Mouse (Mus musculus): Measurements from ENCODE around the gene Olfr1352. TPM values are rescaled to one million over a fixed set of nuclear protein-coding genes. Genes with fewer than 3 reads are reported as not detected.

Olfr1352 gene
- polyA plus RNA-seq (2017; shearing (Covaris generic)): not detected

GRCm38 (mm10) chr10:78980750-78981149, at the start of gene Olfr1352:
Gene Olfr1352 (plus strand): TSS chr10:78981050.

DNA sequence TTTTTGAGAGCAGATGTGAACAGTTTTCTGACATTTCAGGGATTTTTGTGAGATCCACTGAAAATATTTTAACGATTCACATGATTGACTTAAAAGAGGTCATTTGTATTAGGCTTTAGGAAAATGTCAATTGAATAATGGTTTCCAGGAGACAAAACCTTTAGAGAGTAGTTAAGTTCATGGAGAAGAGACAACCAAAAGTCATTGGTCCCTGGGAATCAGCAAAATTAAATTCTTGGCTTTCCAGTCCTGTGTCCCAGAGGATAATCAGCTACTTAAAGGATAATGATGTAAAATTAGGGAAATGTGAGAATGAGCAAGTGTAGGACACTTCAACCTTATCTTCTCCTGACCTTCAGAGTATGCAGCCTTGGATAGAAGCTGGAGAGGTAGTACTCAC, 30.5 kb upstream of the Olfr1352 start, which contains the start of gene Olfr8:
Gene Olfr8, plus strand, starts transcription at position 301 of the 400 bp plus-strand sequence.

GRCm38 (mm10) chr10:78963009-78963408, 17.8 kb upstream of the Olfr1352 start, which contains the start of gene Olfr1353:
Gene Olfr1353 (plus strand): TSS chr10:78963309.

DNA sequence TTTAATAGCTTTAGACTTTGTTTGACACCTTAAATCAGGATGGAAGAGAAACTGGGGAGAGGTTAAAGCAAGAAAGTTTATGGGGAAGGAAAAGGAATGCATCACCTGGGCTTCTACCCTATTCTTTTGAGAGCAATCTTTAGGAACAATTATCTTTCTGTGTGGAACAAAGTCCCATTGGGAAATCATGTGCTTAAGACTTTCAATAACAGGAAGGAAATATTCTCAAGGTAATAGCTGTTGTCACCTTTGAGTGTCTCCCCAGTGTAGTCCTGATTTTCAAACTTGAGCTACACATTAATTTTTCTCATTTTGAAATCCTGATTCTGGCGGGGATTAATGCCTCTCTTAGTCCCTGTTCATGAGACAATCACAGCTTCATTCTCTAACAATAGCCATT, 31.3 kb downstream of the Olfr1352 start, which contains the start of gene Olfr1351:
Gene Olfr1351, plus strand, starts transcription at position 301 of the 400 bp plus-strand sequence.

DNA sequence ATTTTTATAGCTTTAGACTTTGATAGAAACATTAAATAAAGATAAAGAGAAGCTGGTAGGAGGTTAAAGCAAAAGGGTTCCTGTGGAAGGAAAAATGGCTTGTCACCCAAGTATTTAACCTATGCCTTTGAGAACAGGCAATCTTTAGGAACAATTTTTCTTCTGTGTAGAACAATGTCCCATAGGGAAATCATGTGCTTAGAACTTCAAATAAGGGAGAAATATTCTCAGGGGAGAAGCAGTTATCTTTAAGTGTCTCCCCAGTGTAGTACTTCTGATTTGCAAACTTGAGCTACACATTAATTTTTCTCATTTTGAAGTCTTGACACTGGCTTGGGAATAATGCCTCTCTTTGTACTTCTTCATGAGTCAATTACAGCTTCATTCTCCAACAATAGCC, 47.6 kb downstream of the Olfr1352 start, which contains the start of gene Olfr57:
Gene Olfr57, plus strand, starts transcription at position 301 of the 400 bp plus-strand sequence.

Other genes starting within 250 kb of the Olfr1352 start
- gene Ccdc105, start 228.0 kb upstream of the Olfr1352 start, polyA plus RNA-seq (2017; shearing (Covaris generic)): not detected
- not detected for gene Slc1a6, start 200.6 kb upstream of the Olfr1352 start, polyA plus RNA-seq (2017; shearing (Covaris generic))
- not detected for gene Olfr1356, start 128.9 kb upstream of the Olfr1352 start, polyA plus RNA-seq (2017; shearing (Covaris generic))
- gene Olfr1355, start 105.5 kb upstream of the Olfr1352 start, polyA plus RNA-seq (2017; shearing (Covaris generic)): not detected
- not detected for gene Olfr1354, start 67.9 kb upstream of the Olfr1352 start, polyA plus RNA-seq (2017; shearing (Covaris generic))
- gene Olfr8, start 30.4 kb upstream of the Olfr1352 start, polyA plus RNA-seq (2017; shearing (Covaris generic)): not detected
- not detected for gene Olfr1353, start 17.7 kb upstream of the Olfr1352 start, polyA plus RNA-seq (2017; shearing (Covaris generic))
- not detected for gene Olfr1351, start 31.4 kb downstream of the Olfr1352 start, polyA plus RNA-seq (2017; shearing (Covaris generic))
- gene Olfr57, start 47.7 kb downstream of the Olfr1352 start, polyA plus RNA-seq (2017; shearing (Covaris generic)): not detected
- 33.3 TPM for gene 2610008E11Rik, start 116.5 kb downstream of the Olfr1352 start, polyA plus RNA-seq (2017; shearing (Covaris generic))
- gene Vmn2r80, start 167.7 kb downstream of the Olfr1352 start, polyA plus RNA-seq (2017; shearing (Covaris generic)): not detected

Measured in CD4-positive, CD25-positive, alpha-beta regulatory T cell, adult 9 weeks (primary cell).